Mouse (Mus musculus) ovary, postnatal 36 days (tissue): Measurements from ENCODE around the gene 1700047I17Rik2.
A peak's percentile ranks its signal among the peaks of the same experiment; 100 is the strongest.
"Not testable (repeated sequence)": the region's sequence is repeated elsewhere in the genome, so short reads cannot be mapped to it uniquely, and the experiment has no call there.

Experiments used
- DNase-seq: peaks from one replicate; pipeline ENCODE4 v3.0.0; 2022; ENCODE audit warnings: low spot score, mixed read lengths

Gene 1700047I17Rik2

DNA sequence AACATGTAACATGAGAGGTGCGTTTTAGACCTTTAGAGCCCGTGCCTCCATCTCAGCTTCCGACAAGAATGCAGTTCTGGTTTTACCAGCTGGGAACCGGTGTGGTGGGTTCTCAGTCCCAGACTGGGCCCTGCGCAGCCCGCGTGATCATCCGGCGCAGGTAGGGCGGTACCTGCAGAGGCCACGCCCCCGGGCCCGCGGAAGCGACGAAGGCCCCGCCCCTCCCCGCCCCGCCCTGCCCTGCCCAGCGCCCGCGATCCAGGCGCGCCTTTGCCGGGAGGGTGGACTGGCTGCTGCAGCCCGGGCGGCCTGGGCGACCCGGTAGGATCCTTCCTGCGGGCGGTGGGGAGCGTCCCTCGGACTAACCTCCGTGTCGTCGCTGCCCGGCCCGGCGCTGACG, at the start of gene 1700047I17Rik2:
Gene 1700047I17Rik2, plus strand, starts transcription at position 287 of the 400 bp plus-strand sequence.
- DNase-seq: not testable (repeated sequence)

DNA sequence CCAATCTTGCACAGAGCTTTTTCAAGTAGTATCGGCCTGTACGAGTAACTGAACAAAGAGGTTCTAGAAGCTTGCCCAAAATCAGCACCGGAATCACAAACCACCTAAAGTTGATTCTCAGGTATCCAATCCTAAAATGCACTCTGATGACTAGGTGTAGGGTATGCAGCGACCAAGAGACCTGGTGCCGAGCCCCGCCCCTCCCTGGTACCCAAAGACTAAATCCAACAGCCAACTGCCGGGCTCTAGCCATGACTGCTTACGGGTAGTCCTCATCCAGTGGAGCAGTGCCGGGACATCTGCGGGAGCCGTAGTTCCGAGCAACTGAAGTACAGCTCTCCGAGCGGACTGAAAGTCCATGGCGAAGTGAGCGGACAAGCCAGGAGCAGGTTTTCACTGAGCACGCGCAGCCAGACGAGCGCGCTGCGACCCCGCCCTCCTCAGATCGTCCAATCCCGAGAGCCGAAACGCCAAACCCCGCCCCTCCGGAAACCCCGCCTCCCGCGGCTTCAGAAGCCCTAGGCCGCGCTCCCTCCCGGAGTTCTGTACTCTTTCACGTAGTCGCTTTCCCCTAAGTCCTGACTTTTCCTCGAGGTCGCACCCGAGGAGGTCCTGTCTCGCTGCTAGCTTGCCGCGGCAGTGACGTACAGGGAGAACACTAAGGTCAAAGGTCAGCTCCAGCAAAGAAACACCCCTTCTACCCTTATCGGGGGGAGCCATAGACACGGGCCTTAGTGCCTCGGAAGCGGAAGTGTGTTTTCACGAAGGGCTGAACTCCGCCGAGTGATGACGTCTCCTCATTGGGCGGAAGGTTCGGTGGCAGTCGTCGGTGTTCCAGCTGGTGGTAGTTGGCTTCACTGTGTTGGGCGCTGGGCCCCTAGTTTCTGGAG, 44.6 kb upstream of the 1700047I17Rik2 start, which contains the start of gene Srp54b:
Gene Srp54b, plus strand, starts transcription at position 546 of the 890 bp plus-strand sequence.
- not testable (repeated sequence) for DNase-seq

DNA sequence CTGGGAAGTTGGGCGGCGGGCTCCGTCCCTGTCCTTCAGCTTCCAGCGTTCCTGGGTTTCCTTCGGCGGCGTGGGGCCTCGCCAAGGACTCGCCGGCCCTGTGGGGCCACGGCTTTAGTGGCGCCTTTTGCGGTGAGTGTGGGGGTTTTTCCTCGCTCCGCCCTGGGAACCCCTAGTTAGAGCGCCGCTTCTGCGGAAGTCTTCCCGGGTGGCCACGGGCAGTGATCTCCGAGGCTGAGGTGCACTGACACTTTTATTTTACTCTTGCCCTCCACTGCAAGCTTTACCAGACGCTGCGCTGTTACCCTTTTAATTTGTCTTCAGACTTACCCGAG, 44.0 kb upstream of the 1700047I17Rik2 start:
- not testable (repeated sequence) for DNase-seq

DNA sequence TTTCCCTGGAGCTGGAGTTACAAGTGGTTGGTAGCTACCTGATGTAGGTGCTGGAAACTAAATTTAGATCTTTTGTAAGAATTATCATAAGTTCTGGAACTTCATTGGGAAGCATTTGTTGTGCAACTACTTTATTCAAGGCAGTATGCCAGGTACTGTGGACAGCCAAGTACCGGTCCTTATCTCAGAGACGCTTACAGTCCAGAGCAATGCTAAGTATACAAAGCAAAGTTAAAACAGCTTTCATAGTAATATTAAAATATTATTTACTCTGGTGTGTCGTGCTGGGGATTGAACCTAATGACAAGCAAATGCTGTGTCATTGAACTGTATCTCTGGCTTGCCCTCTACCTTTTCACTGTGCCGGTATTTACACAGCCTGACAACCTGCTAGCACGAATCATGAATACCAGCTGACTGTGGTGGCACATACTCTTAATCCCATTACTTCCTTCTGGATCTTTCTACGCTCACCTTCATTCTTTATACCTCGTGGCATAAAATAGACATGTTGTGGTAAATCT, 32.3 kb upstream of the 1700047I17Rik2 start:
- not testable (repeated sequence) for DNase-seq

DNA sequence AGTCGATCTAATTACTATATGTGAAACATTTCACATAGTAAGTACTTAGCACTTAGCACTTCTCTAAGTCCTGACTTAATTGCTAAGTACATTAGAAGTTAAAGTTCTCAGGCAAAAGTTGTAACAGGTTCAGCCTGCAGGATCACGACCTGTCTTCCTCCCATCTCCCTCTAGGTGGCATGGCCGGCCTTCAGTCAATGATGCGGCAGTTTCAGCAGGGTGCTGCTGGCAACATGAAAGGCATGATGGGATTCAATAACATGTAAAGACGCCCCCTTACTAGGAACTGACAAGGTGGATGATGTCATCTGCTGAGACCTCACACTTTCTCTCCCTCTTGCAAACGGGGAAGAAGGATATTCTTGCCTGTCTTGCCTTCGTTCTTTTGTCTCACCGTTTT, 11.7 kb upstream of the 1700047I17Rik2 start:
- not testable (repeated sequence) for DNase-seq

DNA sequence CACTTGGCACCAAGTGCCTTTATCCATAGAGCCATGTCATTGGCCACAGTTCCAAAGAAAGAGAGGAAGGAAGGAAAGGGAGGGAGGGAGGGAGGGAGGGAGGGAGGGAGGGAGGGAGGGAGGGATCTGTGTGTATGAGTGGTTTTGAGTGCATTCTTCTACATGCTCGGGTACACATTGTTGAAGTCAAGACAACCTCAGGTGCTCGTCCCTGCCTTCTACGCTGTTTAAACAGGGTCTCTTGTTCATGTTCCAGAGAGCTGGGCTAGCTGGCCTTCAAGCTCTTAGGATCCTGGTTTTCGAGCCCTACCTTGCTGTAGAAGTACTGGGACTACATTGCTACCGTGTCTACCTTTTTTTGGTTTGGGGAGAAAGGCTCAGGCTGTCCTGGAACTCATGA, 10.3 kb upstream of the 1700047I17Rik2 start:
- not testable (repeated sequence) for DNase-seq

DNA sequence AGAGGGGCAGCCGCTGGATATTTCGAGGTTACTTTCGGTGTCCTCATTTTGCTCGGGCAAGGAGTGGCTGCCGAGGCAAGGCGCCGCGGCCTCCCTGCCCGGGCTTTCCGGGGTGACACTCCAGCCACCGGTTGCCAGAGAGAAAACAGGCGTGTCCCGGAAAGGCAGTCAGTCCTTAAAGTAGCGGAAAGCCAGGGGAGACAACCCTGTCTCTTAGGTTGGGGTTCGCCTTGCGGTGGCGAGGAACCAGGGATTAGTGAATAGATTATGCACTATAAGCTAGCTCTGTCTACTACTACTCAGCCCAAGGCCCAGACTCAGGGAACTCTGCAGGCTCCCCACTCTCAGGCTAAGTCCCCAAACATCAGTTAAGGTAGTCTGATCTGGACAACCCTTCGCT, 407 bp downstream of the 1700047I17Rik2 start:
- DNase-seq: not testable (repeated sequence)

DNA sequence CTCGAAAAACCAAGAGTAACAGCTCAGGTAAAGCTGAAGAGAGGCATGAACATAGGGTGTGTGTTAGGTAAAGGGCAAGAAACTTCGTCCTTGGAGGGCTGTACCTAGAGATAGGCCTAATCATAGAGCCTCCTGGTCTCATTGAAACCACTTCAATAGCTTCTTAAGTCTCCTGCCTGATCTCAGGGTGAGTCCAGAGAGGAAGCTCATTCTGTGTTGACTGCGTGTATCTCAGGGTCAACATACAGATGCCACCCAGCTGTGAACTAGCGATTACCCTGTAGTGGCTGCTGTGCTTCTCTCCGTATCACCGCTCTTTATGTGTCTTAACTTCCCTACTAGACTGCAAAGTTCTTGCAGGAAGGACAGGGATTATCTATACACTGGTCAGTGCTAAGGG, 13.6 kb downstream of the 1700047I17Rik2 start:
- not testable (repeated sequence) for DNase-seq

DNA sequence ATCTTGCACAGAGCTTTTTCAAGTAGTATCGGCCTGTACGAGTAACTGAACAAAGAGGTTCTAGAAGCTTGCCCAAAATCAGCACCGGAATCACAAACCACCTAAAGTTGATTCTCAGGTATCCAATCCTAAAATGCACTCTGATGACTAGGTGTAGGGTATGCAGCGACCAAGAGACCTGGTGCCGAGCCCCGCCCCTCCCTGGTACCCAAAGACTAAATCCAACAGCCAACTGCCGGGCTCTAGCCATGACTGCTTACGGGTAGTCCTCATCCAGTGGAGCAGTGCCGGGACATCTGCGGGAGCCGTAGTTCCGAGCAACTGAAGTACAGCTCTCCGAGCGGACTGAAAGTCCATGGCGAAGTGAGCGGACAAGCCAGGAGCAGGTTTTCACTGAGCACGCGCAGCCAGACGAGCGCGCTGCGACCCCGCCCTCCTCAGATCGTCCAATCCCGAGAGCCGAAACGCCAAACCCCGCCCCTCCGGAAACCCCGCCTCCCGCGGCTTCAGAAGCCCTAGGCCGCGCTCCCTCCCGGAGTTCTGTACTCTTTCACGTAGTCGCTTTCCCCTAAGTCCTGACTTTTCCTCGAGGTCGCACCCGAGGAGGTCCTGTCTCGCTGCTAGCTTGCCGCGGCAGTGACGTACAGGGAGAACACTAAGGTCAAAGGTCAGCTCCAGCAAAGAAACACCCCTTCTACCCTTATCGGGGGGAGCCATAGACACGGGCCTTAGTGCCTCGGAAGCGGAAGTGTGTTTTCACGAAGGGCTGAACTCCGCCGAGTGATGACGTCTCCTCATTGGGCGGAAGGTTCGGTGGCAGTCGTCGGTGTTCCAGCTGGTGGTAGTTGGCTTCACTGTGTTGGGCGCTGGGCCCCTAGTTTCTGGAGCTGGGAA, 30.5 kb downstream of the 1700047I17Rik2 start, which contains the start of gene Srp54c:
Gene Srp54c, plus strand, starts transcription at position 543 of the 894 bp plus-strand sequence.
- not testable (repeated sequence) for DNase-seq

DNA sequence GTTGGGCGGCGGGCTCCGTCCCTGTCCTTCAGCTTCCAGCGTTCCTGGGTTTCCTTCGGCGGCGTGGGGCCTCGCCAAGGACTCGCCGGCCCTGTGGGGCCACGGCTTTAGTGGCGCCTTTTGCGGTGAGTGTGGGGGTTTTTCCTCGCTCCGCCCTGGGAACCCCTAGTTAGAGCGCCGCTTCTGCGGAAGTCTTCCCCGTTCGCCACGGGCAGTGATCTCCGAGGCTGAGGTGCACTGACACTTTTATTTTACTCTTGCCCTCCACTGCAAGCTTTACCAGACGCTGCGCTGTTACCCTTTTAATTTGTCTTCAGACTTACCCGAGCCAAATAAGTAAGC, 31.1 kb downstream of the 1700047I17Rik2 start:
- DNase-seq: peak; percentile 10

DNA sequence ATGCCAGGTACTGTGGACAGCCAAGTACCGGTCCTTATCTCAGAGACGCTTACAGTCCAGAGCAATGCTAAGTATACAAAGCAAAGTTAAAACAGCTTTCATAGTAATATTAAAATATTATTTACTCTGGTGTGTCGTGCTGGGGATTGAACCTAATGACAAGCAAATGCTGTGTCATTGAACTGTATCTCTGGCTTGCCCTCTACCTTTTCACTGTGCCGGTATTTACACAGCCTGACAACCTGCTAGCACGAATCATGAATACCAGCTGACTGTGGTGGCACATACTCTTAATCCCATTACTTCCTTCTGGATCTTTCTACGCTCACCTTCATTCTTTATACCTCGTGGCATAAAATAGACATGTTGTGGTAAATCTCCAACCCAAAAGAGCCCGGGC, 42.9 kb downstream of the 1700047I17Rik2 start:
- not testable (repeated sequence) for DNase-seq

DNA sequence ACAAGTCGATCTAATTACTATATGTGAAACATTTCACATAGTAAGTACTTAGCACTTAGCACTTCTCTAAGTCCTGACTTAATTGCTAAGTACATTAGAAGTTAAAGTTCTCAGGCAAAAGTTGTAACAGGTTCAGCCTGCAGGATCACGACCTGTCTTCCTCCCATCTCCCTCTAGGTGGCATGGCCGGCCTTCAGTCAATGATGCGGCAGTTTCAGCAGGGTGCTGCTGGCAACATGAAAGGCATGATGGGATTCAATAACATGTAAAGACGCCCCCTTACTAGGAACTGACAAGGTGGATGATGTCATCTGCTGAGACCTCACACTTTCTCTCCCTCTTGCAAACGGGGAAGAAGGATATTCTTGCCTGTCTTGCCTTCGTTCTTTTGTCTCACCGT, 62.6 kb downstream of the 1700047I17Rik2 start:
- DNase-seq: not testable (repeated sequence)

DNA sequence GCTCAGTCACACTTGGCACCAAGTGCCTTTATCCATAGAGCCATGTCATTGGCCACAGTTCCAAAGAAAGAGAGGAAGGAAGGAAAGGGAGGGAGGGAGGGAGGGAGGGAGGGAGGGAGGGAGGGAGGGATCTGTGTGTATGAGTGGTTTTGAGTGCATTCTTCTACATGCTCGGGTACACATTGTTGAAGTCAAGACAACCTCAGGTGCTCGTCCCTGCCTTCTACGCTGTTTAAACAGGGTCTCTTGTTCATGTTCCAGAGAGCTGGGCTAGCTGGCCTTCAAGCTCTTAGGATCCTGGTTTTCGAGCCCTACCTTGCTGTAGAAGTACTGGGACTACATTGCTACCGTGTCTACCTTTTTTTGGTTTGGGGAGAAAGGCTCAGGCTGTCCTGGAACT, 64.0 kb downstream of the 1700047I17Rik2 start:
- DNase-seq: not testable (repeated sequence)
